Mouse (Mus musculus) heart, embryonic 12.5 days (tissue): ENCODE results near the gene Ptgfrn. TPM values are rescaled to one million over a fixed set of nuclear protein-coding genes. Genes with fewer than 3 reads are reported as not detected.

Experiments
- ATAC-seq: fragments of 200-750 bp; cut with Nextera tagmentation; 2 replicates; pipeline ENCODE4 v1.8.0; 2017; ENCODE audit warnings: moderate TSS enrichment, moderate library complexity; ENCODE audit not compliant: insufficient number of reproducible peaks, low FRiP score
- H3K27ac ChIP-seq: fragments of 300-500 bp; sonication (generic); 2 replicates; pipeline ENCODE4 v1.5.1; 2016; ENCODE audit warnings: mild to moderate bottlenecking, moderate library complexity; ENCODE audit not compliant: poor library complexity, severe bottlenecking
- H3K27me3 ChIP-seq: fragments of 300-500 bp; sonication (generic); replicated peaks from 2 replicates; pipeline ENCODE4 v1.6.1; 2016; ENCODE audit warnings: mild to moderate bottlenecking, moderate library complexity
- H3K36me3 ChIP-seq: fragments of 300-500 bp; sonication (generic); 2 replicates; pipeline ENCODE4 v1.6.1; 2016; ENCODE audit warnings: mild to moderate bottlenecking, moderate library complexity
- H3K4me1 ChIP-seq: fragments of 300-500 bp; sonication (generic); replicated peaks from 2 replicates; pipeline ENCODE4 v1.6.1; 2016; ENCODE audit warnings: mild to moderate bottlenecking
- H3K4me2 ChIP-seq: fragments of 300-500 bp; sonication (generic); 2 replicates; pipeline ENCODE4 v1.6.1; 2016; ENCODE audit warnings: mild to moderate bottlenecking, moderate library complexity
- H3K4me3 ChIP-seq: fragments of 300-500 bp; sonication (generic); 2 replicates; pipeline ENCODE4 v1.5.1; 2016; ENCODE audit warnings: mild to moderate bottlenecking
- H3K9ac ChIP-seq: fragments of 300-500 bp; sonication (generic); 2 replicates; pipeline ENCODE4 v1.6.1; 2016; ENCODE audit warnings: mild to moderate bottlenecking, moderate library complexity
- H3K9me3 ChIP-seq: fragments of 300-500 bp; sonication (generic); replicated peaks from 2 replicates; pipeline ENCODE4 v1.6.1; 2016; ENCODE audit warnings: mild to moderate bottlenecking, moderate library complexity
- WGBS: fragments of 180-500 bp; shearing (Covaris S2); methylation state at CpG from one replicate; pipeline ENCODE4 v1.1.7; 2016; 5-methylcytosine and 5-hydroxymethylcytosine counted together
- polyA plus RNA-seq: library from polyadenylated mRNA; unstranded; fragments of >200 nt; fragmentation: Nextera tagmentation; extraction: Ambion mirVana; gene quantifications from 2 replicates; pipeline ENCODE4 v1.2.1, GENCODE M21; 2016

The Ptgfrn gene
- polyA plus RNA-seq, 1 experiment from 2014 or later, result 6.8 TPM

DNA sequence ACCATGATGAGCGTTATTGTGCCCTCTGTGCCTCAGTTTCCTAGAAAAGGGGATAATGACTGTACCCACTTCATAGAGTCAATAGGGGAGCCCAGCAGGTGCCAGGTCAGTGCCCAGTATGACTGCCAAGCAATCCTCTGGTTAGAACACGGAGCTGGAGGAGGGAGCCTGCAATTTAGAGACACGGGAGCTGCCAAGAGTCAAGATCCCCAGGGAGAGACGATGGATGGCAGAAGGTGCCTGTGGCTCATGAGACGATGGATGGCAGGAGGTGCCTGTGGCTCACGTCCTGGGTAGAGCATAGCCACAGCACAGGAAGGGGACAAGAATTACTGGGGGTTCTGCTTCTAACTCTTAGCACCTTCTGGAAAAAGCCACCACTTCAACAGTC is 32.4 kb downstream of the Ptgfrn start:
- Histone ChIP-seq H3K27me3 (no peaks in the 10 kb centered on the region), H3K4me2 (no peak overlapping the region), H3K4me3 (no peak overlapping the region), H3K27ac (no peak overlapping the region), H3K9me3 (no peaks in the 10 kb centered on the region), H3K4me1 (peaks cover 59% of the 10 kb centered on the region), H3K9ac (no peak overlapping the region), H3K36me3 (peaks cover 31% of the 10 kb centered on the region)
- WGBS, result 80% methylated on average over 6 of the region's 6 CpGs
- no peak for ATAC-seq

DNA sequence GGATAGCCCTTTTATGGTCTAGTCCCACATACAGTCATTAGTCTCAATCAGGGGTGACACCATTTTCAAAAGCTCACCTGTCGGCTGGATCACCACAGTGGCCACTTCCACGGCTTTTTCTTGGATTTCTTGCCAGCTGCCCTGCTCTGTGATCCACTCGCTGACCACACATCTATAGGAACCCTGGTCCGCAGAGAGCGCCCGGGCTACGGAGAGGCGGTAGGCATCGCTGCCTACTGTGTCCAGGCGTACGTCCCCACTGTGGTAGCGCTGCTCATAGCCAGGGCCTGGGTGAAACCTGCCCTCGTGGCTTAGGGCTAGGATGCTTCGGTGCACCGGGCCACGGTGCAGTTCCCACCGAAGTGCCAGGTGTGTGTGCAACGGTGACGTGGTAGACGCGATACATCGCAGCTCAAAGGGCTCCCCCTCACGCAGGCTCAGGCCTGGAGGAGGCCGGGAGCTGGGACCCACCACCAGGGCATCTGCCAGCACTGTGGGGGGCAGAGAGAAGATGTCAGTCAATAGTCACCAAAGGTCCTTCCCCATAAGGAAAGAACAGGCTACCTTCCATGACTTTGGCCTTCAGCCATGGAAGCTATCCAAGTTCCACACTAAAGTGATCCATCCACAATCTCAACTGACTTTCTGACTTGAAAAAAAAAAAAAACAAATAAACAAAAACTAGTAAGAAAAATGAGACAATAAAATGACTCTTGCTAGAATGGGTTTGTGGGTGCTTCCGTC is 32.9 kb downstream of the Ptgfrn start:
- H3K27ac ChIP-seq, result no peak overlapping the region
- no peak for ATAC-seq
- H3K27me3 ChIP-seq, result no peaks in the 10 kb centered on the region
- 90% methylated on average over 25 of the region's 25 CpGs for WGBS
- peaks cover 62% of the 10 kb centered on the region for H3K4me1 ChIP-seq
- H3K9ac ChIP-seq, result no peak overlapping the region
- H3K4me2 ChIP-seq, result no peak overlapping the region
- peaks cover 34% of the 10 kb centered on the region for H3K36me3 ChIP-seq
- H3K4me3 ChIP-seq, result no peak overlapping the region
- H3K9me3 ChIP-seq, result no peaks in the 10 kb centered on the region

DNA sequence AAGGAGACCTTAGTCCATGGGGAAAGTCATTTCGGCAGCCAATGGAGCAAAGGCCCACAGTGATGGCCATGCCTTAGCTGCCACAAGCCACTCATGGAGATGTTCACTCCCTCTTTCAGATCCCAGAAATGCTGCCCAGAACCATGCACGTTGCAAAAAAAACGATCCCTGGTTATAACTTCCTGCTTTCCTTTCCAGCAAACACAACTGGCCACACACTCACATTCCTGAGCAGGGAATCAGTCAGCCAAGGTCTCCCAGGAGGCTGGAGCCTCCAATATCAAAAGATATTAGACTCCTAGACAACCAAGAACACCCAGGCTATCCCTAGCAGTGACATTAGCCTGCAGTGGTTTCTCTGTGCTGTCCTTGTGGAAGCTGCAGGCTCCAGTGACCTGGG is 34.2 kb downstream of the Ptgfrn start:
- no peak overlapping the region for H3K27ac ChIP-seq
- no peak overlapping the region for H3K9ac ChIP-seq
- H3K4me2 ChIP-seq, result no peak overlapping the region
- H3K27me3 ChIP-seq, result no peaks in the 10 kb centered on the region
- no peak overlapping the region for H3K4me3 ChIP-seq
- H3K4me1 ChIP-seq, result peaks cover 66% of the 10 kb centered on the region
- no peaks in the 10 kb centered on the region for H3K9me3 ChIP-seq
- WGBS, result 63% methylated on average over 3 of the region's 3 CpGs
- H3K36me3 ChIP-seq, result peaks cover 34% of the 10 kb centered on the region
- no peak for ATAC-seq

DNA sequence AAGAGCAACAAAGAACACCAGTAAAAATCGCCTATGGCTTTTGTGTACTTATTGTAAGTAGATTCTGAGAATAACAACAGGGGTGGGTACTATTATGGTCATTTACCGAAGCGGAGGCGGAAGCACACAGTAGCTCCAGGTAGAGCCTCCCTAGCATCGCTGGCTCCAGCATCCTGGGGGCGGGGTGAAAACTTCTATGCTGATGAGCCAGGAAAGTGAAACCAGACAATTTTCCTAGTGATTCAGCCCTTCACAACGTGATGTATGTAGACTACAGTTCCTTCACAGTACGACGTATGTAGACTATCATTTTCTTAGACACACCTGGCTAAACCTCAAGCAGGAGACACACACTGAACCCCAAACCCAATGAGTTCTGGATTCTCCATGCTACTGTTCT is 36.7 kb downstream of the Ptgfrn start:
- Histone ChIP-seq H3K4me3 (no peak overlapping the region), H3K27me3 (no peaks in the 10 kb centered on the region), H3K36me3 (peaks cover 22% of the 10 kb centered on the region), H3K4me2 (no peak overlapping the region), H3K9ac (no peak overlapping the region), H3K27ac (no peak overlapping the region), H3K4me1 (peaks cover 82% of the 10 kb centered on the region), H3K9me3 (no peaks in the 10 kb centered on the region)
- ATAC-seq, result no peak
- WGBS, result 85% methylated on average over 9 of the region's 9 CpGs

GRCm38 (mm10) chr3:101072506-101073215 is 37.4 kb downstream of the Ptgfrn start:
- Histone ChIP-seq H3K9me3 (no peaks in the 10 kb centered on the region), H3K36me3 (peaks cover 22% of the 10 kb centered on the region), H3K4me1 (peaks cover 82% of the 10 kb centered on the region), H3K4me3 (no peak overlapping the region), H3K4me2 (no peak overlapping the region), H3K27me3 (no peaks in the 10 kb centered on the region), H3K27ac (no peak overlapping the region), H3K9ac (no peak overlapping the region)
- 82% methylated on average over 15 of the region's 15 CpGs for WGBS
- ATAC-seq, result no peak

DNA sequence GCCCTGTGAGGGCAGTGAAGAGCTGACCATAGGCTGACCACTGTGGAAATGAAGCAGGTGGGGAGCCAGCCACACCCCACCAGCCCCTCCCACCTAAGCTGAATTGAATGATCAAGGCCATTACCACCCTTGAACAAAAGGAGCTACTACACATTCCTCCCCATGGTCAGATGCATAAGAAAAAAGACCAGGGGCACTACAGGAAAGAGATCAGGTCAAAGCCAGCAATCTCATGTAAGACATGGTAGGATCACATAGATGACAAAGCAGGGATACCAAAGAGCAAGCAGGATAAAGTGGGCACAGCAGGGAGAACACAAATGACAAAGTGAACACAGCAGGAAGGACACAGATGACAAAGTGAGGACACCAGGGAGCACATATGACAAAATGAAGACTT is 38.5 kb downstream of the Ptgfrn start:
- Histone ChIP-seq H3K27me3 (no peaks in the 10 kb centered on the region), H3K4me1 (peaks cover 79% of the 10 kb centered on the region), H3K9ac (no peak overlapping the region), H3K27ac (peak overlapping the region; percentile 56; the same call in 1 of the 2 replicates), H3K4me2 (peak overlapping the region; percentile 47), H3K9me3 (no peaks in the 10 kb centered on the region), H3K36me3 (peaks cover 14% of the 10 kb centered on the region), H3K4me3 (no peak overlapping the region)
- ATAC-seq, result no peak

GRCm38 (mm10) chr3:101070796-101071235 is 39.3 kb downstream of the Ptgfrn start:
- Histone ChIP-seq H3K4me3 (no peak overlapping the region), H3K4me2 (peak overlapping the region; percentile 47), H3K27ac (peak overlapping the region; percentile 80), H3K4me1 (peaks cover 75% of the 10 kb centered on the region), H3K9me3 (no peaks in the 10 kb centered on the region), H3K9ac (no peak overlapping the region), H3K27me3 (no peaks in the 10 kb centered on the region), H3K36me3 (peaks cover 11% of the 10 kb centered on the region)
- WGBS, result 16% methylated on average over 6 of the region's 6 CpGs
- ATAC-seq, result peak; percentile 80

GRCm38 (mm10) chr3:101070230-101070795 is 39.8 kb downstream of the Ptgfrn start:
- no peak for ATAC-seq
- Histone ChIP-seq H3K4me1 (peaks cover 70% of the 10 kb centered on the region), H3K27ac (peak overlapping the region; percentile 80), H3K4me3 (no peak overlapping the region), H3K27me3 (no peaks in the 10 kb centered on the region), H3K9me3 (no peaks in the 10 kb centered on the region), H3K36me3 (peaks cover 9% of the 10 kb centered on the region), H3K4me2 (peak overlapping the region; percentile 47), H3K9ac (0 out of 2 replicates have a peak overlapping the region, but pooled peaks have one; percentile 11)
- WGBS, result 33% methylated on average over 10 of the region's 10 CpGs

- Histone ChIP-seq H3K9me3 (no peaks in the 10 kb centered on the region), H3K9ac (no peak overlapping the region), H3K4me2 (no peak overlapping the region), H3K36me3 (peaks cover 8% of the 10 kb centered on the region; the same call in 1 of the 2 replicates), H3K27ac (no peak overlapping the region), H3K4me1 (peaks cover 61% of the 10 kb centered on the region), H3K27me3 (no peaks in the 10 kb centered on the region), H3K4me3 (no peak overlapping the region)
- WGBS, result 53% methylated on average over 5 of the region's 5 CpGs
- ATAC-seq, result no peak
Measured at GRCm38 (mm10) chr3:101068701-101069100, 41.4 kb downstream of the Ptgfrn start.

GRCm38 (mm10) chr3:101066175-101066574 is 43.9 kb downstream of the Ptgfrn start:
- no peak overlapping the region for H3K4me2 ChIP-seq
- H3K9ac ChIP-seq, result no peak overlapping the region
- no peak for ATAC-seq
- H3K27me3 ChIP-seq, result no peaks in the 10 kb centered on the region
- WGBS, result 83% methylated on average over 6 of the region's 6 CpGs
- peaks cover 37% of the 10 kb centered on the region for H3K4me1 ChIP-seq
- H3K4me3 ChIP-seq, result no peak overlapping the region
- no peaks in the 10 kb centered on the region for H3K36me3 ChIP-seq
- H3K9me3 ChIP-seq, result no peaks in the 10 kb centered on the region
- H3K27ac ChIP-seq, result no peak overlapping the region

- peaks cover 28% of the 10 kb centered on the region for H3K36me3 ChIP-seq
- H3K9ac ChIP-seq, result no peak overlapping the region
- no peak for ATAC-seq
- H3K27me3 ChIP-seq, result no peaks in the 10 kb centered on the region
- 88% methylated on average over 7 of the region's 7 CpGs for WGBS
- no peak overlapping the region for H3K4me2 ChIP-seq
- no peaks in the 10 kb centered on the region for H3K4me1 ChIP-seq
- no peak overlapping the region for H3K27ac ChIP-seq
- no peaks in the 10 kb centered on the region for H3K9me3 ChIP-seq
- H3K4me3 ChIP-seq, result no peak overlapping the region
Measured at GRCm38 (mm10) chr3:101061865-101062585, 48.1 kb downstream of the Ptgfrn start.
